Mouse (Mus musculus) brain, embryonic 18.5 days (tissue): ENCODE results near the gene Pafah1b2.
A peak's percentile ranks its signal among the peaks of the same experiment; 100 is the strongest.

Experiments
- DNase-seq: peaks from one replicate; pipeline ENCODE4 v3.0.0-alpha.2; 2012; ENCODE audit warnings: low read depth, low spot score

Gene Pafah1b2

DNA sequence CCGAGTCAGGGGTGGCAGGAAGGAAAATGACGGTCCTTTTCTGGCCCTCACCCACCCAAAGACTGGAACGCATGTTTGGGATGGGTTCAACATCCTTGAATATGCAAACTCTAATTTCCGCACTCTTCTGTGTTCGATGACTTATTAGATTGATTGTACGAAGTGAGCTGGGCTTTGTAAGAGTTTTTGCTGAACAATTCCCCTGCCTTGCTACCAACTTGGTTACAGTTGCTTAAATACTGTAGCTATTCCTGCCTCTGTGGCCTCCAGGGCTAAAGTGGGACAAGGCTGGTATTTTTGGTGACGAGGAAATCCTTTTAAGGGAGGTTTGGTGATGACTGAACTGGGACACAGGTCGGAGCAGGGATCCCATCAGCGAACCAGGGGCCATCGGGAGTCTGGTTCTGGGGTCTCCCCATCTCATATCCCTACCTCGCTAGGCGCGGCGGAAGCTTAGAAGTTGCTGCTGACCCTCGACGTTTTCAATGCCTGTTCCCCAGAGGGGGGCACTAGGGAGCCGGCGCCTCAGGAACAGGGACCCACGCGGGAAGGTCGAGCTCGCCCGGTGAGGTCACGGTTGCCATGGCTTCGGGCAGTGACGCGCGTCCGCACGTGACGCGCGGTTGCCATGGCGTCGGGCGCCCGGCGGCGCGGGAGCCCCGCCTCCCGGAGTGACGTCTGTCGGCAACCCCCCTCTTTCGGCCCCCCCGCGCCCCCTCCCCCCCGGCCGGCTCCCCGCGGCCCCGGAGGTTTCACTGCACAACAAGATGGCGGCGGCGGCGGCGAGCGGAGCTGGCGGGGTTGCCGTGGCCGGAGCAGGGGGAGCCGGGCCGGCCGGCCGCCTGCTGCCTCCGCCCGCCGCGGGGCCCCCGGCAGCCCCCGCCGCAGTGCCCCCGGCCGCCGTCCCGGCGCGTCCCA lies at the start of gene Pafah1b2, which contains the start of gene Sik3:
TSS of gene Pafah1b2 (minus strand) at position 600 of the 918 bp plus-strand sequence.
TSS of gene Sik3 (plus strand) at position 730 of the 918 bp plus-strand sequence.
- DNase-seq, result peak; percentile 85

GRCm38 (mm10) chr9:46061696-46062425 lies 49.4 kb upstream of the Pafah1b2 start:
- DNase-seq, result no peak

- no peak for DNase-seq
Observed at GRCm38 (mm10) chr9:46060249-46060648, 47.8 kb upstream of the Pafah1b2 start.

GRCm38 (mm10) chr9:46058065-46058464 lies 45.6 kb upstream of the Pafah1b2 start:
- no peak for DNase-seq

DNA sequence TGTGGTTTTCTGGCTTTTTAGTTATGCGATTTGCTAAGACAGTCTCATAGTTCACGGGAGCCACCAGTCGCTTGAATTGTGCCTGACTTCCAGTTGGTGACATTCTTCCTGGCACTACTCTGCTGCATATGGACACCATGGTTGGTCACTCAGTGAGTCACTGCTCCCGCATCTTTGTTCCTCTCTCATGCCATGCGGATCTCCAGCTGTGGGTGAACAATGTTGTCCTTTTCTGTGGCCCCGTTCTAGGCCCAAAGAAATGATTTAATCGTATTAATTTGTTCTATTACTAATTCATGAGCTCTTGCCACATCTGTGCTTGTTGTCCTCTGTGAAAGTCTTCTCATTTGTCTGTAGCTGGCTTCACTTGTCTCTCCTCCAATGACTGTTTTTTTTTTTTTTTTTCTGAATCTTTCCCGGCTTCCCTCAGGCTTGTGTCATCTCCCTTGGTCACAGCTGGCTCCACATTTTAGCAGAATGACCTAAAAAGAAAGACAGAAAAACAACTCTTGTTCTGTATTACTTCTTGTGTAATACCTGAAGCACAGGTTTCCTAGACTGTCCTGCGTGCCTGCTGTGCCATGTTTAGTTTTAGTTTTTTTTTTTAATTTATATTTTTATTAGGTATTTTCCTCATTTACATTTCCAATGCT lies 40.6 kb upstream of the Pafah1b2 start:
- no peak for DNase-seq

DNA sequence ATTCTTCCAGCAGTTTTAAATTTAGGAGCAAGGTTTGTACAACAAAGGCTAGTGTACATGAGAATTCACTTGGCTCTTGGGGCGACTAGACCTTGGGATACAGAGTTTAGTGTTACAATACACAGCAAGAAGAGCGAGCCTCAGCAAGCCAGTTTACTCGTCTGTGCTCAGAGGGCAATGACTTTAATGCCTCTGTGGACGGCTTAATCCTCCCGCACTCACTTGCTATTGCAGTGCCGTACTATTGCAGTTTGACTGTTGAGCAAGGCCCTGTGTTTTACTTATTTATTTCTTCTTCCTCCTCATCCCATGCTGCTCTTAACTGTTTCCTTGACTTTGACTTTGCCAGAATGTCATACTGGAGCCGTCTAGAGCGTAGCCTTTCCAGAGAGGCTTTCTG lies 37.7 kb upstream of the Pafah1b2 start:
- DNase-seq, result no peak

DNA sequence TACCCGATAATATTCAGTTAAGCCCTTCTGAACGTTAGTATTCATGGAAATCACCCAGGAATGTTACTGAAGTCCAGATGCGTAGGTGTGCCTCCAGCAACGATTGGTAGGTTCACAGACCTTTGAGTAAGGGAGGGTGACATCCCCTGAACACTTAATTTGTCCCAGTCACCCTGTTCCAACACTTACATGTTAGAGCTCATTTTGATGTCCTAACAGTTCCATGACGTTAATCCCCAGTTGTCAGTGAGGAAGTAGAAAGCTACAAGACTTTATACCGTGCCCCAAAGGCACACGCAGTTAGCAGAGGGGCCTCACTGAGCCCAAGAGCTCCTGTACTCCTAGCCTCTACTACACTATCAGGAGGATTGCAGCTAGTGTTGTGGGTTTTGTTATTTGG lies 37.0 kb upstream of the Pafah1b2 start:
- DNase-seq, result no peak

DNA sequence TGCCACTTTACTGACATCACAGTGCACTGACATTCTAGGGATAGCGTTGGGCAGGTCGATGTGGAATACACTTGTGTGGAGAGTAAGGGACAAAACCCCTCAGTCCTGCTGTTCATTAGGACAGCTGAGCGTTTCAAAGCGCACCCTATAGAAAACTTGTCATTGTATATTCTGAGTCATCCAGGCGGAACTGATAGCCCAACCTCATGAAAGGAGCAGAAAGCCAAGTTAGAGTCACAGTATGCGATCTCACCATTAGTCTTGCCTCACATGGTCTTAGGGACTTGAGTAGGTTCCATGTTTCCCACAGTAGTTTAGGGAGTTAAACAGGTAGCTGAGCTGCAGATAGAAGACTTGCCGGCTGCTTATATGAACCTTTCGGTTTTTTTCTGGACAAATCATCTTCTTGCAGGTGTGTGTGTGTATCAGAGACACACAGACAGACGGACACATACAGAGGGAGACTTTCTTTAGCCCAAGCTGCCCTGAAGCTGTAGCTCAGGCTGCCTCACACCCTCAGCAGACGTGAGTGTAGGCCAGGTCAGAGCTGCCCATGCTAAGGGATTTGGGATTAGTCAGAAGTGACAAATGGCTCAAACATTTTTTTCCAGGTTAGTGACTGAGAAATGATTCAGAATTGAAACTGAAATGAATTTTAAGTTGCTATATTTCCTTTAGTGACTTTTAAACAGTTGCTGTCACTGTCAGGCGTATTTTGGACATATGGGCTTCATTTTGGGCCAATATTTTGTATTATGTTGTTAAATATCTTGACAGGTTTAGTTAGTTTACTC lies 34.4 kb upstream of the Pafah1b2 start:
- DNase-seq, result no peak

DNA sequence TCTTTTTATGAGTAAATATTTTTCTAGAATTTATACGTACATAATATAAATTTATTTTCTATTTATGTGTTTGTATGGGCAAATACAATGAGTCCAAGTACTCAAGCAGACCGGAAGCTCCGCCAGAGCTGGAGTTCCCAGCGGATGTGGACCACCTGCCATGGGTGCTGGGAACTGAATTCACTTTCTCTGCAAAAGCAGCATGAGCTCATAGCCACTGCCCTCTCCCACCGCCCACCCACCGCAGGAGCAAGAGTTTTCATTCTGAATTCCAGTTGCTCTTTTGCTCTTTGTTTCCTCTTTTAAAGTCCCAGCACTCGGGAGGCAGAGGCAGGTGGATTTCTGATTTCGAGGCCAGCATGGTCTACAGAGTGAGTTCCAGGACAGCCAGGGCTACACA lies 31.1 kb upstream of the Pafah1b2 start:
- DNase-seq, result no peak

DNA sequence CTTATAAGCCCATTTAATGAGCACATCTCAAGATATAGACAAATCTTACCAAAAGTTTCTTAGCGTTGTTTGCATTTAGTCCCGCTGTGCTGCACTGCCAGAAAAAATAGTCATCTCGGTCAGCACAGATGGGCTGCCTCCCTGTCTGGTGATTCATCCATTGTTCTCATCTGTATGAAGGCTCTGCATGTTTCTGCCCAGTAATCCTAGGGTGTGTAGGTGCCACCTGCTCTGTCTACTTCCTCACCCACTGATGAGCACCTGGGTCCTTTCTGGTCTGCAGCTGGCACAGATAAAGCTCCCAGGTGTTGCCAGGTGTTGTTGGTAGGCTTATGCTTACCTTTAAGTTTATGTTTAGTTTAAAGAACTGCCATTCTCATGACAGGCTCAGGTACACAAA lies 29.9 kb upstream of the Pafah1b2 start:
- no peak for DNase-seq

DNA sequence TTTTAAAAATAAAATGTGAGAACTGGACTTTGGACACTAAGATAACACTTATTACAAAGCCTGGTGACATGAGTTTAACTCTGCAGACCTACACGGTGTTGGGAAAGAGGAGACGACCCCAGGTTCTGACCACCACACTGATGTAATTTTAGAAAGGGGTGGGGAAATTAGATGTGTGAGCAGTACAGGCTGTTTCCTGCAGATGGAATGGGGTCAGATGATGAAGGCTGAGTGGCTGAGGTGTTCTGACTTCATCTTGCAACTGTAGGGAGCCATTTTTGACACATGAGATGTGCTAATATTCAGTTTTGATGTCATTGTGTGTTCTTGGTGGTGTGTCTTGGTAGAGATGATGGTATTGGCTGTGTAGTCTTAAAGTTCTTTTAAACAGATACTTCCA lies 28.7 kb upstream of the Pafah1b2 start:
- no peak for DNase-seq

- no peak for DNase-seq
Observed at GRCm38 (mm10) chr9:46038786-46039185, 26.3 kb upstream of the Pafah1b2 start.

GRCm38 (mm10) chr9:46036881-46037280 lies 24.4 kb upstream of the Pafah1b2 start:
- DNase-seq, result no peak

DNA sequence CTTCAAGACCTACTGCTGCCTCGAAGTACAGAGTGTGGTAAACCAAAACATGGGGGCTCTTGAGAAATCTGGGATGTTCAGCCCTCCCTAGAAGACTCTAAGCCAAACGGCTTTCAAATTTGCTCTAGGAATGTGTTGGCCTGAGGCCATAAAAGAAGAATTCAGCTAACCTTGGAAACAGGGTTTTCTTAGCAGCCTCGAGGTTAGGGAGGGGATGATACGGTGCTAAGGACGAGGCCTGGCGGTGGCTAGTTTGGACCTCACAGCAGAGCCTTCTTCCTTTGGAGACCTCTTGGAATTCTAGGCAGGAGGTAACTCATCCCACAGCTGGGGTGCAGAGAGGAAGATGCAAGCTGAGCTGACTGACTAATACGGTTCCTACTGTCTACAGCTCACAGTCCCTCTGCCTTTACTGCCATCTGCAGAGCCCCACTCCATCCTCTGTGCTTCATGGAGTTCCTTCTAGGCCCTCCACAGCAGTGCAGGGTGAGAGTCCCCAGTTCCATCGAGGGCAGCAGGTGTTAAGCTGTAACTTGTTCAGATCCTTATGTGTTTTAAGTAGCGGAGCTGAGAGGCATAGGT lies 22.9 kb upstream of the Pafah1b2 start:
- DNase-seq, result no peak

GRCm38 (mm10) chr9:46033862-46034261 lies 21.4 kb upstream of the Pafah1b2 start:
- DNase-seq, result no peak

DNA sequence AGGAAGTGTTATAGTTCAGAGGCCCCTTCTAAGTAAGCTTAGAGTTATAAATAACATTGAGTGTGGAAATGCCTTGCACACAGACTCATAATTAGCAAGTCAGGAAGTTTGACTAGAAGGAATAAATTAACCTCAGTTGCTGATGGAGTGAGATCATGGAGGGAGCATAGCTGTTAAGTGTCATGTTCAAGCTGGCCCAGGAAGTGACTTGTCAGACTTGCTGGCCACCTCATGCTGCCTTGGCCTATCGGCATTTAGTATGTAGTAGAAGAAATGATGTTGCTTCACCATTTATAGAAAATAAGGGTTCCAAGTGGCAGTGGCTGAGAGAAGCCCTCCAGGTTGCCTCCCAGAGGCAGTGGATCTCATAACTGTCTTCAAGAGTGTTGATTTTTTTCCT lies 20.6 kb upstream of the Pafah1b2 start:
- no peak for DNase-seq

DNA sequence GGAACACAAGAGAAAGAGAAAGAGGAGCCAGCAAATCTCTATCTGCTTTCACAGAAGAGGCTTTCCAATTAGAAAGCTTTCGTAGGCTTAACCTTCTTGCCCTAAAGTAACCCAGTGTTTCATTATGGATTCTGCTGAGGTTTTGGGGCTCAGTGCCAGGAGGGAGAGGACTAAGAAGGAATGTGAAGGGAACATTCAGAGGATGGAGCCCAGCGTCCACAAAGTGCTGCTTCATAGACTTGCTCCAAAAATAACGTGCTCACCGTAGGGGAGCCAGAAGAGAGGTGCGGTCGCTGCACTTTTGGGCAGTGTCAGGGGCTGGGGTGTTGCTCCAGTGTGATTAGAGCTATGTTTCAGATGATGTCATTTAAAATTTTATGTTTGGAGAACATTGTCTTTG lies 19.7 kb upstream of the Pafah1b2 start:
- no peak for DNase-seq

- no peak for DNase-seq
Observed at GRCm38 (mm10) chr9:46030968-46031367, 18.5 kb upstream of the Pafah1b2 start.

DNA sequence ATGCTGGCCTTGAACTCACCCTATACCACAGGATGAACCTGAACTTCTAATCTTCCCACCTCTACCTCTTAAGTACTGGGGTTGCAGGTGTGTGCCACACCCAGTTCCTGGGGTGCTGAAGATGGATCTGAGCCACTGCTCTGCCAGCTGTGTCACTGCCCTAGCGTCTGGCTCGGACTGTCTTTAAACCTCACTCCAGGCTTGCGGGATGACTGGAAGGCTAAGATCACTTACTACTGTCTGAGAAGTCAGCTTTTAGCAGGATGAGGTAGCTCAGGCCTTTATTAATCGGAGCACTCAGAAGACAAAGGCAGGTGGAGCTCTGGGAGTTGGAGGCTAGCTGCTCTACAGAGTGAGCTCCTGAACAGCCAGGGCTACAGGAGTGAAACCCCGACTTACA lies 17.7 kb upstream of the Pafah1b2 start:
- no peak for DNase-seq

DNA sequence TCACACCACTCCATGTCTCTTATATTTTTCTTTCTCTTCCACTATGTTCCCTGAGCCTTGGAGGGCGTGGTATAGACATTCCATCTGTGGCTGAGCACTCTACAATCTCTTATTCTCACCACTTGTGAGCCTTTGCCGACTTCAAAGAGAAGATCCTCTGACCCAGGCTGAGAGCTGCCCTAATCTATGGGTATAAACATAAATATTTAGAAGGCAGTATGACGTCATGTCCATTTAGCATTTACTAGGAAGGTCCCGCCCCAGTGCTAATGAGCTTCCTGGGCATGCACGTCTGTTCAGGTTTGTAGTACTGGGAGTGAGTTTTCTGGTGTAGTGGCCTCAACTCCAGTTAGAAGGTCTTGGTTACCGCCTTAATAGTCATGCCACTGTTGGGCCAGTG lies 17.0 kb upstream of the Pafah1b2 start:
- no peak for DNase-seq

DNA sequence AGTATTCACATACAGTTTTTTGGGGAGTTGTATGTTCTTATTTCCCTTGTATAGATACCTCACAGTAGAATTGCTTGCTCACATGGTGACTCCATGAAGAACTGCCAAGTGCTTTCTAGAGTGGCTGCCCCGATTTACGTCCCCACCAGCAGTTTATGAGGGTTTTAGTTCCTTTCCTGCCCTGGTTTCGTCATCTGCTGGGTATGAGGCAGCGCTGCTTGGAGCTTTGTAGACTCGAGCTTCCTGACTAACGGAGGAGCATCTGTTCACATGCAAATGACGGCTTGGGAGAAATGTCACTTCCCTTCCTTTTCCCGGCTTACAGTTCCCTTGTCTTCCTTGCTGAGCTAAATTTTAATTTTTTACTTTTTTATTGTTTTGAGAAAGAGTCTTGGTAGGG lies 15.5 kb upstream of the Pafah1b2 start:
- no peak for DNase-seq
